Mouse (Mus musculus): ENCODE measurements around the gene Gm5788.
"Not testable (repeated sequence)": the region's sequence is repeated elsewhere in the genome, so short reads cannot be mapped to it uniquely, and the experiment has no call there.

Gm5788 gene

DNA sequence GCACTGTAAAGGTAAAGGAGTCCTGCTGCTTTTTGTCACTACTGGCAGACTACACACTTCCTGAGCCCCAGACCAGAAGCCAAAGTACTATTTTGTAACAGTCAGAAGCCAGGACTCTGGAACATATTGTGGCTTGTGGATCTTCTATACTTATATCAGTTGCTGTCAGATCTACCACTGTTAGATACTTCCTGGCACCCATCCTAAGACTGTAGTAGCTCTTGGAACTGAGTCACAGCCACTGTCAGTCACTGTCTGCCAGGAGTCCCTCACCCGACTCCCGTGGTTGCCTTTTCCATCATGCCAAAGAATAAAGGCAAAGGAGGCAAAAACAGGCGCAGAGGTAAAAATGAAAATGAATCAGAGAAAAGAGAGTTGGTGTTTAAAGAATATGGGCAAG lies at the start of gene Gm5788:
TSS of gene Gm5788 (plus strand) at position 301 of the 400 bp plus-strand sequence.
- DNase-seq (ENCODE audit: low read depth in 1 of 2, low spot score in 2 of 2), result not testable (repeated sequence)

DNA sequence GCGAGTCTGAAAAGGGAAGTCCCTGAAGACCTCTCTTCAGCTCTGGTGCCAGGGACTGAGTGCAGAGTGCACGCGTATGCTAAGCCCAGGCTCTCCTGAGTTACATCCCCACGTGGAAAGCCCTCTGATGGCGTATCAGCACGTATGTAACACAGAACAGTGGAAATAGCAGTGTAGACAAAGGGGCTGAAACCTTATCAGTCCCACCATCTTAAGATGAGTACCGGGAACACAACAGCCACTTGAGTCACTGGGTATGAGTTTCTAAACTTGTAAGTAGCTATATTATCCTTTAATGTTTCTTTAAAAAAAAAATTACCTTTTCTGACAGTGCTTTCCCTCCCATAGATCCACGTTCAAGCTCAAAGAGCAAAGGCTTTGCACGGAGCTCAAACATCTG lies 45.1 kb upstream of the Gm5788 start:
- DNase-seq (ENCODE audit: low read depth in 1 of 2, low spot score in 2 of 2), result no peak

DNA sequence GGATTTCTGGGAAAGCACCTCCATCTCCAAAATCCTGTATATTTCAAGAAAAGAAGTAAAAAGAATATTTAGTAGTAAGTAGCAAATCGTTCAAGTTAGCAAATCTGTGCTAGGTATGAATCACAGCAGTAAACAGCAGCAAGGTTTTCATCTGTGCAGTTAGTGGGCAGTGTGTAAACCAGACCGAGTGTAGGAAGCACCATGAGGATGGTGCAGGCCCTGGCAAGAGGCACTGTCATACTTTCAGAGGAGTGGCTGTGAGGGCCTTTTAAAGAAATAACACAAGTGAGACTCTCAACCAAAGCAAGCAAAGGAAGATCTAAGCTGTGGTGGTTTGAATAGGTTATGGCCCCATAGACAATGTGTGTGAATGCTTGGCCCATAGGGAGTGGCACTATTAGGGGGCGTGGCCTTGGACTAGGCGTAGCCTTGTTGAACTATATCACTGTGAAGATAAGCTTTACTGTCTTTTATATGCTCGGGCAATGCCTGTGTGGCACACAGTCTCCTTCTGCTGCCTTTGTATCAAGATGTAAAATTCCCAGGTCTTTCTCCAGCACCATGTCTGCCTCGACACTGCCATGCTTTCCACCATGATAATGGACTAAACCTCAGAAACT lies 29.7 kb upstream of the Gm5788 start:
- no peak for DNase-seq (ENCODE audit: low read depth in 1 of 2, low spot score in 2 of 2)

DNA sequence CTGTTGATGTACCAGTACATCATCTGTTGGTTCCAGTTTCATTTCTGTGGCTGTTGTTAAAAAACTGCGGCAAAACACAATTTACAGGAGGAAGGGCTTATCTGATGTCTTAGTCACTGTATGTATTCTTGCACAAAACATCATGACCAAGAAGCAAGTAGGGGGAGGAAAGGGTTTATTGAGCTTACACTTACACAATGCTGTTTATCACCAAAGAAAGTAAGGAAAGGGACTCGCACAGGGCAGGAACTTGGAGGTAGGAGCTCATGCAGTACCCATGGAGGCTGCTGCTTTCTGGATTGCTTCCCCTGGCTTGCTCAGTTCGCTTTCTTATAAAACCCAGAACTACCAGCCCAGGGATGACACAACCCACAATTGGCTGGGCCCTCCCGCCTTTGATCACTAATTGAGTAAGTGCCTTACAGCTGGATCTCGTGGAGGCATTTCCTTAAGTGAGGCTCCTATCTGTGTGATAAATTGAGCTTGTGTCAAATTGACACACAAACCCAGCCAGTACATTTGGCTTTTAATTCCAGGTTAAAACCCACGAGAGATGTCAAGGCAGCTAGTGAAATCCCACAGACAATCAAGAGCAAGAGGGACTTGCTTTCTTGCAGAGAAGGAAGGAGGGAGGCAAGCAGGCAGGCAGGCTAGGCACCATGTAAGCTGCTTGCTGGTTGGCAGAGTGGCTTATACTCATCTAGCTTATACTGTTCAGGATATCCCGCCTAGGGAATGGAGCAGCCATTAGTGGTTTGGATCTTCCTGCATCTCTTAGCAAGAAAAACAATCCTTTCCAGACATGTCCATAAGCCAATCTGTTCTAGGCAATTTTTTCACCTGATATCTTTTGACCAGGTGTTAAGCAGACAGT lies 24.0 kb upstream of the Gm5788 start:
- no peak for DNase-seq (ENCODE audit: low read depth in 1 of 2, low spot score in 2 of 2)

DNA sequence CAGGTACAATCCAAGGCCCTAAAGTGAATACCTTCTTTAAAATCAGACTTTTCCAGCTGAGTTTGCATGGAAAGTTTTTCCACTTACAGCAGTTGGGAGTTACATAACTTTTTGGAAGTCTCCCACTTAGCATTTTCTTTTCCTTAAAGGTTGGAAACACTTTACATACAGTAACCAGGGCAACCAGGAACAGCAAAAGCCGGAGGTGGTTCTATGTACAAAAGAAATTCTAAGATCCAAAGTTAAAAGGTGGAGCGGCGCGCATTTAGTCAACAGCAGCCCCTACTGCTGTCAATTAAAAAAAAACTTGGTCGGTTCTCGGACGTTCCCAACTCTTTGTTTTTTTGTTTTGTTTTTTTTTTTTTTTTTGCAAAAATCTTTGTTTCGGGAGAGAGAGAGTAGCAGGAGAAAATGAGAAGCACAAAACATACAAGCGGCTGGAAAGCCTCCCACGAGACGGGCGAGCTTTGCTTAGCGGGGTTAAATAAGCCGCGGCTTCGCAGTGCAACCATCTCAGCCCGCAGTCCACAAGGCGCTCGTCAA lies 23.0 kb upstream of the Gm5788 start:
- no peak for DNase-seq (ENCODE audit: low read depth in 1 of 2, low spot score in 2 of 2)

DNA sequence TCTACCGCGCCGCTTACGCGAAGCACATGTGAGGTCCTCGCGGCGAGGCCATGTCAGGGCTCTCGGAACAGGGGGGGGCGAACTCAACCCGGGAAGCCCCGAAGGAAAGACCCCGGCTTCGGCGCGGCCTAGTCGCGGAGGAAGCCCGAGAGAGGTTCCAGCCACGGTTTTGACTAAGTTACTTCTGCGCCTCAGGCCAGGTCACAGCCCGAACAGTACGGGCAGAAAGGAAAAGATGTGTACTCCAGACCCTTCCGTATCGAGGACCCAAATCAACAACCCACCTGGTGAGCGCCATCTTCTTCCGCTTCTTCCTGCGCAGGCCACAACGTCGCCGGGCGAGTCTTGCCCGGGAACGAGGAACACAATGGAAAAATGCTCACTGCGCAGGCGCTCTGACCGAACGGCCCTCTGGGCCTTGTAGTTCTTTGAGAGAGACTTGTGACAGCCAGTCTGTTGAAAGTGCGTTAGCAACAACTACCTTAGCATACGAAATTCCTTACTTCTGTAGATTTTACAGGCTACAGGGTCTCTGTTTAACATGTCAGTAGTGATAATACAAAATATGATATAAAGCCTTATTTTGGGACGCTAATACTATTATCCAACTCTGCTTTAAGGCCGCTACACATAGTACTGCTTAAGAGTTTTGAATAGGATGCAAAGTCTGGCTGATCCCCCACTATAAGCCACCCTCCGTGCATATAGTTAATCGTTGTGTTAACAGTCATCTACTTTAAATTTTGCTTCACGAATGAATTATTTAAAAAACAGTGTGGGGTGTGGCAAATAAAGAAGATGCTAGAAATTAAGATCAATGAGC lies 22.3 kb upstream of the Gm5788 start, which contains the start of gene Snw1:
TSS of gene Snw1 (minus strand) at position 311 of the 823 bp plus-strand sequence.
- DNase-seq (ENCODE audit: low read depth in 1 of 2, low spot score in 2 of 2), result peak; percentile 79 to 85

DNA sequence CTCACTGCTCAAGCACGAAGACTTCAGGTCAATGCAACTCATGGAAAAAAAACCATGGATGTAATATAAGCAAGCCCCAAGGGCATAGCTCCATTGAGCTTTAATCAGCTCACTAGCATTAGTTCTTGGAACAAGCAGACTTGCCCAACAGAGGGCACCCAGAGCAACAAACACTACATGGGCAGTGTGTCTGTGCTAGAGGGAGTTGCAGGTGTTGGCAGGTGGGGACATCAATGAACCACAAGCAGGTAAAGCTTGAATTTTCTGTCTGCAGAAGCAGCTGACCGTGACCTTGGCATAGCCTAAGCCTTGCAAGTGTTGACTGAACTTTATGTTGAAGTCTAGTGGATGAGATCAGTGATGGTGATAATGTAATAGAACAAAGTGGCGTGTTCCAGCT lies 19.8 kb upstream of the Gm5788 start:
- no peak for DNase-seq (ENCODE audit: low read depth in 1 of 2, low spot score in 2 of 2)

DNA sequence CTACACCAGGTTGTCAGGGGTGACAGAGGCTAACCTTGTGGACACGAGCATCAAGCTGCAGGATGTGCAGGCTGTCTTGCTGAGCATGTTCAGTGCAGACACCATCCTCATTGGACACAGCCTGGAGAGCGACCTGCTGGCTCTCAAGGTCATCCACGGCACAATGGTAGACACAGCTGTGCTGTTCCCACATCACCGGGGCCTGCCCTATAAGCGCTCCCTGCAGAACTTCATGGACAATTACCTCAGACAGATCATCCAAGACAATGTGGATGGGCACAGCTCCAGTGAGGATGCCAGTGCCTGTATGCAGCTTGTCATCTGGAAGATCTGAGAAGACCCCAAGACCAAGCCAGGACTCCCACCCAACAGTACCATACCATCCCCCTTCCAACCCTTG lies 12.0 kb upstream of the Gm5788 start:
- not testable (repeated sequence) for DNase-seq (ENCODE audit: low read depth in 1 of 2, low spot score in 2 of 2)

DNA sequence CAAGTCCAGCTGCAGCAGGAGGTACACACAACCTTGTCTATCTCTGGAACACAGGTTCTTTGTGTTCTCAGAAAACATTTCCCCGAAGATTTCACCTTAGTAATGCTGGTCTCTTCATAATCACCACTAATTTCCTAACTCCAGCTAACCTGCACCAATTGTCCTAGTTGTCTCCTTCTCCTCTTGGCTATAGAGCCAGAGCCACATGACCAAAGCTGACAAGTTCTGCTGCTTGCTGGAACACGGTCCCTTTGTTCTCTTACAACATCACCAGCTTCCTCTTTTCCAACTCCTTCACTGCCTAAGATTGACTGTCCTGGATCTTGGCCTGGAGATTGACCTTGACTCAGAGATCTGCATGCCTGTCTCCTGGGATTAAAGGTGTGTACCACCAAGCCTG lies 5.8 kb upstream of the Gm5788 start:
- DNase-seq (ENCODE audit: low read depth in 1 of 2, low spot score in 2 of 2), result not testable (repeated sequence)

DNA sequence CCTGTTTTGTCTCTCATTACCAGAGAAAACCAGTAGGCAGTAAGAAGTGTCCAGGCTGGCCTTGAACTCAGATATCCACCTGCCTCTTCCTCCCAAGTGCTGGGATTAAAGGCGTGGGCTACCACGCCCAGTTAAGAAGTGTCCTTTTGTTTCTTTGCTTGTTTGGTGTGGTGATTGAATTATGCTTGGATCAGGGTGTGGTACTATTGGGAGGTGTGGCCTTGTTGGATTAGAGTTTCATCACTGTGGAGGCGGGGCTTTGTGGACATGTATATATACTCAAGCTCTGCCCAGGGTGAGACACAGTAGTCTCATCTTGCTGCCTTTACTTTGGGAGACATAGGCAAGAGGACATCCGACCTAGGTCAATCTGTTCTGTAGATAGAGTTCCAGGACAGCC lies 19.5 kb downstream of the Gm5788 start, which contains the start of gene Gm8300:
TSS of gene Gm8300 (plus strand) at position 301 of the 400 bp plus-strand sequence.
- not testable (repeated sequence) for DNase-seq (ENCODE audit: low read depth in 1 of 2, low spot score in 2 of 2)

DNA sequence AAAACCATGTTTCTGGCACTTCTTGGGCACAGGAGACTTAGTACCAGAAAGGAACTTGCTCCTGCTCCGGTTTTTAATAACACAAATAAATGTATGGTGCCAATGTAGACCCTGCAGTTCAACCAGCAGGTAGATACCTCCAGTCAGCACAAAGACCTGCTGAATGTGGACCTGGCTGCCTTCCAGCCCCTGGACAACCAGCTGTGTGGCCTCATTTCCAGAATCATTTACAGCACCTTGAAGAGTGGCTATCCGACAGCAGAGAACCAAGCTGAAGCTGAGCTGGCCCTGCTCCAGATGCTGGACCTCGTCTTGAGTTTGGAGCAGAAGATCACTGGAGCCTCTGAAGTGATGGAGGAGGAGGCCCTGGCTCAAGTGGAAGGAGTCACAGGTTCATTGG lies 25.1 kb downstream of the Gm5788 start:
- not testable (repeated sequence) for DNase-seq (ENCODE audit: low read depth in 1 of 2, low spot score in 2 of 2)

DNA sequence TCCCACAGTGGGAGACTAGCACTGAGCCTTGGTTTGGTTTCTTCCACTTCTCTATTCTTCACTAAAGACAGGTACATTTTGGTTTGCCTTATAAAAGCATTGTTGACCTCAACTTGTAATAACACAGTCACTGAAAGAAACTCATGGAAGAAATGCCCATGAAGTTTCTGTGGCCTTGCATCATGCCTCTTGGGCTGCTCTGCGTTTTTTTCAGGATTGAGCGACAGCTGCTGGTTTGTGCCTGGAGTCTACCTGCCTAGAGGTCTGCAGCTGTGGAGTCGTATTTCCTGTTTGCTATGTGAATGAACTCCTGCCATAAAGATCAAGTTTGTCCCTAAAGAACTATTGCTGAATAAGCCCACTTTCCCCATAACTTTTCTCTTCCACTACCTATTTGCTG lies 49.4 kb downstream of the Gm5788 start:
- DNase-seq (ENCODE audit: low read depth in 1 of 2, low spot score in 2 of 2), result no peak
